In the genomic region with DNA sequence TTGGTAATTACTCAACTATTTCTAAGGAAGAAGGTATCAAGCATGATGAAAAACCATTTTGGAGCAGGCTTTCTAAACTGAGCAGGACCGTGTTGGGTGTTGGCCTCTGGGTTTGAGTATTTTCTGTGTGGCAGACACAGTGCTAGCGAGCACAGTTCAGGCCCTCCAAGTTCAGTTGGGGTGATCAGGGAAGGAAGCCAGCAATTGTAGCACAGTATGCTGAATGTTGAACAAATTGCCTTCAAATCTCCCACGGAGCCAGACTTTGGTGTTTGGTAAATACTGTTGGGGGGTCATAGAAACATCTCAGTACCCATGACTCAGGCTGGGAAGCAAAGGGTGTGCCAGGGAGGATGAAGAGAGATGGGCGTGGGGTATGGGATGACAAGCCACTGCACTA, we compare ENCODE assay signal across 38 mouse cellular contexts. TPM values are rescaled to one million over a fixed set of nuclear protein-coding genes. Genes with fewer than 3 reads are reported as not detected.
"Had no signal": no experiment of that assay in that cellular context is flagged by ENCODE, and none has a peak within 500 bp of the region (broad histone marks: within the 10 kb centered on the region; RNA-seq: fewer than 3 reads in every experiment).

No protein-coding gene starts in this region.

- H3K27me3 ChIP-seq: heart, embryonic 13.5 days; heart, embryonic 15.5 days; hindbrain, embryonic 12.5 days; hindbrain, embryonic 13.5 days; hindbrain, embryonic 15.5 days; intestine, embryonic 15.5 days; kidney, embryonic 15.5 days had no signal

- ATAC-seq: hindbrain, embryonic 16.5 days; hindbrain, postnatal 0 days; inflammation-experienced regulatory T-cells, adult 6 months; intestine, embryonic 15.5 days; intestine, embryonic 16.5 days; intestine, postnatal 0 days had no signal

- H3K36me3 ChIP-seq: heart, embryonic 10.5 days; heart, embryonic 13.5 days; heart, embryonic 15.5 days; hindbrain, embryonic 10.5 days; hindbrain, embryonic 12.5 days; hindbrain, embryonic 13.5 days; hindbrain, embryonic 15.5 days; intestine, embryonic 15.5 days; kidney, embryonic 15.5 days had no signal

- DNase-seq: heart, postnatal 10 days; heart, postnatal 14 days; heart, postnatal 36 days; heart, postnatal 4 days; kidney, adult 11 months; kidney, adult 18-20 months; kidney, adult 2 months; kidney, adult 8-10 months; kidney, adult 9 months; kidney, postnatal 10 days; kidney, postnatal 14 days; kidney, postnatal 36 days; kidney, postnatal 4 days; layer of hippocampus, adult 9-11 months; layer of hippocampus, postnatal 36 days had no signal

- H3K9ac ChIP-seq: heart, embryonic 13.5 days; heart, embryonic 15.5 days; hindbrain, embryonic 12.5 days; hindbrain, embryonic 13.5 days; hindbrain, embryonic 14.5 days; hindbrain, embryonic 15.5 days; intestine, embryonic 15.5 days; kidney, embryonic 15.5 days had no signal

- H3K4me3 ChIP-seq: heart, embryonic 10.5 days; heart, embryonic 13.5 days; heart, embryonic 15.5 days; hindbrain, embryonic 10.5 days; hindbrain, embryonic 12.5 days; hindbrain, embryonic 13.5 days; hindbrain, embryonic 15.5 days; intestine, embryonic 15.5 days; kidney, embryonic 15.5 days; layer of hippocampus, adult 2 months had no signal

- H3K4me1 ChIP-seq: heart, embryonic 10.5 days; heart, embryonic 13.5 days; heart, embryonic 15.5 days; hindbrain, embryonic 10.5 days; hindbrain, embryonic 12.5 days; hindbrain, embryonic 13.5 days; hindbrain, embryonic 15.5 days; intestine, embryonic 15.5 days; kidney, embryonic 15.5 days had no signal

- H3K9me3 ChIP-seq: heart, embryonic 10.5 days; heart, embryonic 13.5 days; heart, embryonic 15.5 days; hindbrain, embryonic 10.5 days; hindbrain, embryonic 12.5 days; hindbrain, embryonic 13.5 days; hindbrain, embryonic 15.5 days; intestine, embryonic 15.5 days; kidney, embryonic 15.5 days had no signal

- H3K4me2 ChIP-seq: heart, embryonic 11.5 days; heart, embryonic 13.5 days; heart, embryonic 15.5 days; hindbrain, embryonic 12.5 days; hindbrain, embryonic 13.5 days; hindbrain, embryonic 14.5 days; hindbrain, embryonic 15.5 days; intestine, embryonic 15.5 days; kidney, embryonic 15.5 days had no signal

- H3K27ac ChIP-seq: heart, embryonic 10.5 days; heart, embryonic 13.5 days; heart, embryonic 15.5 days; hindbrain, embryonic 10.5 days; hindbrain, embryonic 12.5 days; hindbrain, embryonic 13.5 days; hindbrain, embryonic 14.5 days; hindbrain, embryonic 15.5 days; hindbrain, postnatal 0 days; intestine, embryonic 15.5 days; kidney, embryonic 15.5 days; kidney, postnatal 0 days; layer of hippocampus, adult 2 months had no signal

RNA-seq across cellular contexts. Expression of gene Calml3, which starts 43.0 kb away (rescaled TPM):
- polyA plus RNA-seq: heart, embryonic 10.5 days; heart, embryonic 13.5 days; heart, embryonic 14.5 days; heart, embryonic 15.5 days; heart, postnatal 0 days; hindbrain, embryonic 11.5 days; hindbrain, embryonic 12.5 days; hindbrain, embryonic 13.5 days; hindbrain, embryonic 14.5 days; hindbrain, embryonic 16.5 days; hindbrain, postnatal 0 days; inflammation-experienced regulatory T-cells, adult 6 months; intestine, embryonic 14.5 days; intestine, embryonic 15.5 days; intestine, embryonic 16.5 days; intestine, postnatal 0 days; large intestine, adult 2 months had no signal
